In the genomic region with DNA sequence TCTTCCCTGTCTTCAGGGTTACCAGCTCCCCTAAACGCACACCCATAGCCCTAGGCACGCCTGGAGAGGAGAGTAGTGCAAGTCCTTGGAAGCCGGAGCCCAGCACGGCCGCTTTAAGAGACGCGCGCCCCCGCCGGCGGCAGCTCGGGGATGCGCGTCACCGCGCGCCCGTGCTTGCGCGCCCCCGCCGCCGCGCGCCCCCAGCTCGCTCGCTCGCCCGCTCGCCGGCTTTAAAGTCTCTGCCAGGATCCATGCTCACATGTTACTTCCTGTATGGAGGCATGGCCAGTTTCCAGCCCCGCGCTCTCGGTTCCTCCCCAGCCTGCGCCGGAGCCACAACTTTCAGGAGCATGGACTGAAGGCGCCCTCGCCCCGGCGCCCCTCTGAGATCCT, we compare ENCODE assay signal across 8 mouse cellular contexts. TPM values are rescaled to one million over a fixed set of nuclear protein-coding genes. Genes with fewer than 3 reads are reported as not detected.
DNase-seq lines count a peak whose midpoint lies in the region; ATAC-seq and TF ChIP-seq lines count a peak whose summit lies in the region.

Gene Ptprg, plus strand, starts transcription at position 260 of the 393 bp plus-strand sequence.

- TF ChIP-seq CTCF in stomach, postnatal 0 days (IDR thresholded peaks at IDR 0.05; ENCODE audit: low read depth), result 0 out of 2 replicates have a peak, but pooled peaks have one; percentile 5

- H3K27ac ChIP-seq in heart, embryonic 10.5 days, result peak within 1 kb of the TSS; percentile 93
- peak within 1 kb of the TSS; percentile 98 for H3K27ac ChIP-seq in kidney, embryonic 14.5 days (ENCODE audit: low read depth, low read length)
- H3K27ac ChIP-seq in limb, embryonic 11.5 days (replicated peaks; ENCODE audit: low read depth, low read length), result peak within 1 kb of the TSS; percentile 99
- peak within 1 kb of the TSS; percentile 95 for H3K27ac ChIP-seq in midbrain, embryonic 14.5 days (replicated peaks; ENCODE audit: low read depth, low read length)
- peak within 1 kb of the TSS; percentile 95 for H3K27ac ChIP-seq in stomach, postnatal 0 days (replicated peaks)

- peak; percentile 4 for DNase-seq in thymus, postnatal 0 days (ENCODE audit: low spot score)
- DNase-seq in thymus, postnatal 10 days (ENCODE audit: low spot score in 2 of 2), result no peak
- peak; percentile 62 for DNase-seq in fibroblast of lung, adult 2 months (ENCODE audit: low read depth)
- peak; percentile 90 for DNase-seq in heart, embryonic 10.5 days (ENCODE audit: low spot score)
- DNase-seq in limb, embryonic 11.5 days (ENCODE audit: low spot score), result peak; percentile 90
- DNase-seq in midbrain, embryonic 14.5 days, result peak; percentile 96
- DNase-seq in stomach, postnatal 0 days (ENCODE audit: low spot score), result peak; percentile 89

- no peaks in the 10 kb centered on the region for H3K9me3 ChIP-seq in heart, embryonic 10.5 days
- no peaks in the 10 kb centered on the region for H3K9me3 ChIP-seq in kidney, embryonic 14.5 days (ENCODE audit: control insufficient read depth, low read length)
- no peaks in the 10 kb centered on the region for H3K9me3 ChIP-seq in limb, embryonic 11.5 days (ENCODE audit: control insufficient read depth, low read length)
- H3K9me3 ChIP-seq in midbrain, embryonic 14.5 days (ENCODE audit: control insufficient read depth, low read length), result no peaks in the 10 kb centered on the region
- H3K9me3 ChIP-seq in stomach, postnatal 0 days (ENCODE audit: control insufficient read depth, low read length), result no peaks in the 10 kb centered on the region

- H3K4me1 ChIP-seq in heart, embryonic 10.5 days, result peaks cover 27% of the 10 kb centered on the region
- H3K4me1 ChIP-seq in kidney, embryonic 14.5 days (ENCODE audit: control insufficient read depth, insufficient read depth, low read length), result peaks cover 13% of the 10 kb centered on the region
- H3K4me1 ChIP-seq in limb, embryonic 11.5 days (ENCODE audit: control insufficient read depth, insufficient read depth, low read length), result peaks cover 11% of the 10 kb centered on the region; the same call in 1 of the 2 replicates
- H3K4me1 ChIP-seq in midbrain, embryonic 14.5 days (ENCODE audit: control insufficient read depth, insufficient read depth, low read length), result peaks cover 22% of the 10 kb centered on the region
- H3K4me1 ChIP-seq in stomach, postnatal 0 days (replicated peaks; ENCODE audit: control insufficient read depth, insufficient read depth), result no peaks in the 10 kb centered on the region; the same call in none of the 2 replicates

- H3K27me3 ChIP-seq in heart, embryonic 10.5 days (ENCODE audit: insufficient read depth, poor library complexity, severe bottlenecking), result no peaks in the 10 kb centered on the region
- H3K27me3 ChIP-seq in kidney, embryonic 14.5 days (ENCODE audit: control insufficient read depth, insufficient read depth, low read length), result no peaks in the 10 kb centered on the region
- no peaks in the 10 kb centered on the region for H3K27me3 ChIP-seq in limb, embryonic 11.5 days (ENCODE audit: control insufficient read depth, insufficient read depth, low read length)
- H3K27me3 ChIP-seq in midbrain, embryonic 14.5 days (ENCODE audit: control insufficient read depth, insufficient read depth, low read length), result no peaks in the 10 kb centered on the region; the same call in 1 of the 2 replicates
- H3K27me3 ChIP-seq in stomach, postnatal 0 days (ENCODE audit: control insufficient read depth, insufficient read depth, low read length), result no peaks in the 10 kb centered on the region

- no peak for TF ChIP-seq EP300 in stomach, postnatal 0 days (optimal IDR thresholded peaks at IDR 0.05)

- H3K4me3 ChIP-seq in heart, embryonic 10.5 days, result peak within 1 kb of the TSS; percentile 70
- peak within 1 kb of the TSS; percentile 87 for H3K4me3 ChIP-seq in kidney, embryonic 14.5 days (ENCODE audit: low read length)
- H3K4me3 ChIP-seq in limb, embryonic 11.5 days (ENCODE audit: low read depth, low read length), result peak within 1 kb of the TSS; percentile 85
- peak within 1 kb of the TSS; percentile 81 for H3K4me3 ChIP-seq in midbrain, embryonic 14.5 days (replicated peaks; ENCODE audit: low read depth, low read length)
- peak within 1 kb of the TSS; percentile 78 for H3K4me3 ChIP-seq in stomach, postnatal 0 days (ENCODE audit: low read depth, low read length)

- H3K9ac ChIP-seq in kidney, embryonic 14.5 days (ENCODE audit: low read depth, low read length), result peak within 1 kb of the TSS; percentile 94
- peak within 1 kb of the TSS; percentile 94 for H3K9ac ChIP-seq in limb, embryonic 11.5 days (ENCODE audit: low read length)
- peak within 1 kb of the TSS; percentile 76 for H3K9ac ChIP-seq in midbrain, embryonic 14.5 days (replicated peaks; ENCODE audit: low read length)
- peak within 1 kb of the TSS; percentile 82 for H3K9ac ChIP-seq in stomach, postnatal 0 days (ENCODE audit: low read length)

- peak within 1 kb of the TSS; percentile 96 for H3K4me2 ChIP-seq in kidney, embryonic 14.5 days (replicated peaks; ENCODE audit: low read depth, low read length)
- peak within 1 kb of the TSS; percentile 95 for H3K4me2 ChIP-seq in limb, embryonic 11.5 days (ENCODE audit: low read depth, severe bottlenecking)
- H3K4me2 ChIP-seq in midbrain, embryonic 14.5 days (ENCODE audit: low read length), result peak within 1 kb of the TSS; percentile 89
- H3K4me2 ChIP-seq in stomach, postnatal 0 days (replicated peaks; ENCODE audit: low read depth), result peak within 1 kb of the TSS; percentile 95

- under 1% methylated on average over 40 of the region's 40 CpGs for WGBS in heart, embryonic 10.5 days
- WGBS in kidney, embryonic 14.5 days, result 1% methylated on average over 40 of the region's 40 CpGs
- under 1% methylated on average over 36 of the region's 40 CpGs for WGBS in limb, embryonic 11.5 days
- under 1% methylated on average over 40 of the region's 40 CpGs for WGBS in midbrain, embryonic 14.5 days
- 0% methylated on average over 37 of the region's 40 CpGs for WGBS in stomach, postnatal 0 days

- ATAC-seq in kidney, embryonic 14.5 days (ENCODE audit: low FRiP score, low TSS enrichment), result peak; percentile 87
- peak; percentile 83 for ATAC-seq in limb, embryonic 11.5 days (ENCODE audit: insufficient number of reproducible peaks, low FRiP score, low TSS enrichment, low read depth)
- ATAC-seq in midbrain, embryonic 14.5 days (ENCODE audit: low FRiP score, low TSS enrichment), result peak; percentile 86
- ATAC-seq in stomach, postnatal 0 days (ENCODE audit: low FRiP score, low TSS enrichment), result peak; percentile 90

- no peaks in the 10 kb centered on the region for H3K36me3 ChIP-seq in heart, embryonic 10.5 days
- H3K36me3 ChIP-seq in kidney, embryonic 14.5 days (ENCODE audit: control insufficient read depth, insufficient read depth, low read length), result no peaks in the 10 kb centered on the region
- no peaks in the 10 kb centered on the region for H3K36me3 ChIP-seq in limb, embryonic 11.5 days (ENCODE audit: control insufficient read depth, insufficient read depth, low read length)
- H3K36me3 ChIP-seq in midbrain, embryonic 14.5 days (ENCODE audit: control insufficient read depth, insufficient read depth, low read length), result no peaks in the 10 kb centered on the region
- H3K36me3 ChIP-seq in stomach, postnatal 0 days (ENCODE audit: control insufficient read depth, insufficient read depth, low read length), result no peaks in the 10 kb centered on the region

RNA-seq across cellular contexts. Expression of gene Ptprg, which starts in this region (rescaled TPM):
- polyA plus RNA-seq in thymus, postnatal 0 days (2015; fragmentation: Nextera tagmentation; extraction: Ambion mirVana), result 5.3 and 6.1 TPM in 2 replicates
- 22.2 and 22.8 TPM in 2 replicates for polyA plus RNA-seq in heart, embryonic 10.5 days (2016; fragmentation: Nextera tagmentation; extraction: Ambion mirVana)
- 22.7 and 44.3 TPM in 2 replicates for polyA plus RNA-seq in kidney, embryonic 14.5 days (2014; fragmentation: Nextera tagmentation; extraction: Ambion mirVana)
- polyA plus RNA-seq in limb, embryonic 11.5 days (2014; fragmentation: Nextera tagmentation; extraction: Ambion mirVana), result 33.8 and 37.8 TPM in 2 replicates
- 33.2 and 50.1 TPM in 2 replicates for polyA plus RNA-seq in midbrain, embryonic 14.5 days (2014; fragmentation: Nextera tagmentation; extraction: Ambion mirVana)
- 5.4 and 6.2 TPM in 2 replicates for polyA plus RNA-seq in stomach, postnatal 0 days (2015; fragmentation: Nextera tagmentation; extraction: Ambion mirVana)

Comparison
In these comparisons a context has a peak if more than half of its experiments do, and no peak if none do; other contexts are left out.
1. DNase-seq: peak in thymus, postnatal 0 days (single experiment), fibroblast of lung, adult 2 months (single experiment), heart, embryonic 10.5 days (single experiment), limb, embryonic 11.5 days (single experiment), midbrain, embryonic 14.5 days (single experiment) and stomach, postnatal 0 days (single experiment); none in thymus, postnatal 10 days (0 of 2).
2. Peak in every context shown above with its lines, with median percentiles within 50 percentile points of each other: H3K27ac ChIP-seq, H3K4me3 ChIP-seq, ATAC-seq, H3K4me2 ChIP-seq and H3K9ac ChIP-seq.